Mouse (Mus musculus): ENCODE results near the gene Oas1f. TPM values are rescaled to one million over a fixed set of nuclear protein-coding genes. Genes with fewer than 3 reads are reported as not detected.
"Not testable (repeated sequence)": the region's sequence is repeated elsewhere in the genome, so short reads cannot be mapped to it uniquely, and the experiment has no call there.

Gene Oas1f
- not detected in 2 replicates for polyA plus RNA-seq (2015; fragmentation: Nextera tagmentation; extraction: Ambion mirVana)

- 44% methylated on average over 4 of the region's 4 CpGs for WGBS
- no peak within 1 kb of the TSS for H3K4me3 ChIP-seq (replicated peaks)
These were observed at the start of gene Oas1f for GRCm38 (mm10) chr5:120847067-120847466. TSS of gene Oas1f (plus strand) at chr5:120847367.

GRCm38 (mm10) chr5:120798147-120798546, 49.0 kb upstream of the Oas1f start:
- not testable (repeated sequence) for H3K4me1 ChIP-seq (replicated peaks); H3K4me2 ChIP-seq (replicated peaks); H3K27me3 ChIP-seq (replicated peaks); H3K9me3 ChIP-seq; H3K9ac ChIP-seq; ATAC-seq; H3K27ac ChIP-seq; H3K4me3 ChIP-seq (replicated peaks); H3K36me3 ChIP-seq
- WGBS = 73% methylated on average over 5 of the region's 5 CpGs

More at GRCm38 (mm10) chr5:120847067-120847466, at the start of gene Oas1f:
- H3K27ac ChIP-seq = no peak within 1 kb of the TSS
- no peak within 1 kb of the TSS for H3K9ac ChIP-seq
- H3K4me1 ChIP-seq (replicated peaks) = no peaks in the 10 kb centered on the region
- no peaks in the 10 kb centered on the region for H3K9me3 ChIP-seq
- H3K36me3 ChIP-seq = no peaks in the 10 kb centered on the region
- no peak for ATAC-seq
- no peak within 1 kb of the TSS for H3K4me2 ChIP-seq (replicated peaks)
- H3K27me3 ChIP-seq (replicated peaks) = no peaks in the 10 kb centered on the region

- not testable (repeated sequence) for ATAC-seq; H3K4me2 ChIP-seq (replicated peaks); H3K4me3 ChIP-seq (replicated peaks); H3K27me3 ChIP-seq (replicated peaks); H3K36me3 ChIP-seq; H3K27ac ChIP-seq; H3K9ac ChIP-seq; H3K4me1 ChIP-seq (replicated peaks); H3K9me3 ChIP-seq
- 66% methylated on average over 2 of the region's 2 CpGs for WGBS
These were observed 48.2 kb upstream of the Oas1f start for GRCm38 (mm10) chr5:120798943-120799342.

GRCm38 (mm10) chr5:120803596-120803995, 43.6 kb upstream of the Oas1f start:
- WGBS = 60% methylated on average over 2 of the region's 2 CpGs
- no peaks in the 10 kb centered on the region for H3K4me1 ChIP-seq (replicated peaks)
- H3K27me3 ChIP-seq (replicated peaks) = no peaks in the 10 kb centered on the region
- H3K9ac ChIP-seq = no peak overlapping the region
- H3K27ac ChIP-seq = no peak overlapping the region
- no peaks in the 10 kb centered on the region for H3K36me3 ChIP-seq
- no peak overlapping the region for H3K4me2 ChIP-seq (replicated peaks)
- no peak for ATAC-seq
- no peak overlapping the region for H3K4me3 ChIP-seq (replicated peaks)
- no peaks in the 10 kb centered on the region for H3K9me3 ChIP-seq

- Histone ChIP-seq H3K27me3 (replicated peaks) (no peaks in the 10 kb centered on the region), H3K9me3 (no peaks in the 10 kb centered on the region), H3K27ac (no peak overlapping the region), H3K36me3 (no peaks in the 10 kb centered on the region), H3K4me1 (replicated peaks) (no peaks in the 10 kb centered on the region), H3K4me2 (replicated peaks) (no peak overlapping the region), H3K9ac (no peak overlapping the region), H3K4me3 (replicated peaks) (no peak overlapping the region)
- no peak for ATAC-seq
- 85% methylated on average over 1 of the region's 1 CpGs for WGBS
These were observed 40.7 kb upstream of the Oas1f start for GRCm38 (mm10) chr5:120806458-120806857.

- WGBS = 44% methylated on average over 6 of the region's 6 CpGs
- no peak for ATAC-seq
These were observed 38.0 kb upstream of the Oas1f start for GRCm38 (mm10) chr5:120809171-120809570.

GRCm38 (mm10) chr5:120811951-120812819, 35.0 kb upstream of the Oas1f start, which contains the start of gene Oas1c:
TSS of gene Oas1c (minus strand) at chr5:120812514.
- Histone ChIP-seq H3K27ac (peak within 1 kb of the TSS; percentile 59), H3K27me3 (replicated peaks) (no peaks in the 10 kb centered on the region), H3K4me3 (replicated peaks) (peak within 1 kb of the TSS; percentile 43), H3K36me3 (no peaks in the 10 kb centered on the region), H3K9me3 (no peaks in the 10 kb centered on the region), H3K4me1 (replicated peaks) (peaks cover 8% of the 10 kb centered on the region), H3K4me2 (replicated peaks) (peak within 1 kb of the TSS; percentile 70), H3K9ac (peak within 1 kb of the TSS; percentile 45)
- WGBS = 4% methylated on average over 18 of the region's 18 CpGs
- peak; percentile 95 for ATAC-seq

More at GRCm38 (mm10) chr5:120809171-120809570, 38.0 kb upstream of the Oas1f start:
- Histone ChIP-seq H3K4me3 (replicated peaks) (no peak overlapping the region), H3K27me3 (replicated peaks) (no peaks in the 10 kb centered on the region), H3K9me3 (no peaks in the 10 kb centered on the region), H3K4me1 (replicated peaks) (peaks cover 8% of the 10 kb centered on the region), H3K27ac (no peak overlapping the region), H3K9ac (no peak overlapping the region), H3K36me3 (no peaks in the 10 kb centered on the region), H3K4me2 (replicated peaks) (no peak overlapping the region)

GRCm38 (mm10) chr5:120813023-120813422, 34.1 kb upstream of the Oas1f start:
- WGBS = 76% methylated on average over 6 of the region's 6 CpGs
- Histone ChIP-seq H3K4me2 (replicated peaks) (peak overlapping the region; percentile 70), H3K36me3 (no peaks in the 10 kb centered on the region), H3K4me1 (replicated peaks) (peaks cover 8% of the 10 kb centered on the region), H3K27me3 (replicated peaks) (no peaks in the 10 kb centered on the region), H3K9ac (no peak overlapping the region), H3K4me3 (replicated peaks) (peak overlapping the region; percentile 43), H3K9me3 (no peaks in the 10 kb centered on the region), H3K27ac (no peak overlapping the region)
- ATAC-seq = no peak

- H3K36me3 ChIP-seq = no peaks in the 10 kb centered on the region
- no peak for ATAC-seq
- WGBS = 68% methylated on average over 3 of the region's 3 CpGs
- no peak overlapping the region for H3K4me2 ChIP-seq (replicated peaks)
- no peaks in the 10 kb centered on the region for H3K27me3 ChIP-seq (replicated peaks)
- H3K9me3 ChIP-seq = no peaks in the 10 kb centered on the region
- H3K9ac ChIP-seq = no peak overlapping the region
- no peak overlapping the region for H3K27ac ChIP-seq
- no peak overlapping the region for H3K4me3 ChIP-seq (replicated peaks)
- peaks cover 8% of the 10 kb centered on the region for H3K4me1 ChIP-seq (replicated peaks)
These were observed 31.2 kb upstream of the Oas1f start for GRCm38 (mm10) chr5:120815949-120816348.

- no peaks in the 10 kb centered on the region for H3K9me3 ChIP-seq
- H3K4me2 ChIP-seq (replicated peaks) = no peak overlapping the region
- no peak for ATAC-seq
- H3K27me3 ChIP-seq (replicated peaks) = no peaks in the 10 kb centered on the region
- no peak overlapping the region for H3K4me3 ChIP-seq (replicated peaks)
- no peak overlapping the region for H3K27ac ChIP-seq
- no peaks in the 10 kb centered on the region for H3K4me1 ChIP-seq (replicated peaks)
- H3K36me3 ChIP-seq = no peaks in the 10 kb centered on the region
- no peak overlapping the region for H3K9ac ChIP-seq
These were observed 28.2 kb upstream of the Oas1f start for GRCm38 (mm10) chr5:120818999-120819398.

GRCm38 (mm10) chr5:120831031-120831430, 16.1 kb upstream of the Oas1f start:
- Histone ChIP-seq H3K27ac (no peak overlapping the region), H3K4me3 (replicated peaks) (no peak overlapping the region), H3K4me2 (replicated peaks) (no peak overlapping the region), H3K9ac (no peak overlapping the region), H3K27me3 (replicated peaks) (no peaks in the 10 kb centered on the region), H3K4me1 (replicated peaks) (0 out of 2 replicates have a peak, but pooled peaks cover 4% of the 10 kb centered on the region), H3K9me3 (no peaks in the 10 kb centered on the region), H3K36me3 (no peaks in the 10 kb centered on the region)
- no peak for ATAC-seq
- 76% methylated on average over 4 of the region's 4 CpGs for WGBS

- Histone ChIP-seq H3K27me3 (replicated peaks) (no peaks in the 10 kb centered on the region), H3K4me1 (replicated peaks) (0 out of 2 replicates have a peak, but pooled peaks cover 4% of the 10 kb centered on the region), H3K4me2 (replicated peaks) (peak overlapping the region; percentile 39), H3K9ac (no peak overlapping the region), H3K36me3 (no peaks in the 10 kb centered on the region), H3K4me3 (replicated peaks) (0 out of 2 replicates have a peak overlapping the region, but pooled peaks have one; percentile 2), H3K9me3 (no peaks in the 10 kb centered on the region), H3K27ac (no peak overlapping the region; the same call in 1 of the 2 replicates)
- 11% methylated on average over 17 of the region's 17 CpGs for WGBS
- peak; percentile 86 for ATAC-seq
These were observed 13.6 kb upstream of the Oas1f start for GRCm38 (mm10) chr5:120833335-120834280.
